Mouse (Mus musculus) forebrain, embryonic 14.5 days (tissue): Measurements from ENCODE around the gene Map4k3. TPM values are rescaled to one million over a fixed set of nuclear protein-coding genes. Genes with fewer than 3 reads are reported as not detected.

Experiments used
- ATAC-seq: fragments of 200-750 bp; cut with Nextera tagmentation; 2 replicates; pipeline ENCODE4 v1.8.0; 2017; ENCODE audit warnings: mild to moderate bottlenecking, moderate library complexity
- DNase-seq: peaks from one replicate; pipeline ENCODE4 v3.0.0-alpha.2; 2015; ENCODE audit warnings: low spot score
- H3K27ac ChIP-seq: fragments of 300-500 bp; sonication (generic); 2 replicates; pipeline ENCODE4 v1.5.1; 2014; ENCODE audit warnings: low read depth, mild to moderate bottlenecking, control low read depth, low read length, moderate library complexity
- H3K27me3 ChIP-seq: fragments of 300-500 bp; sonication (generic); replicated peaks from 2 replicates; pipeline ENCODE4 v1.6.1; 2014; ENCODE audit warnings: low read length, control low read depth, mixed read lengths; ENCODE audit not compliant: control insufficient read depth, insufficient read depth
- H3K36me3 ChIP-seq: fragments of 300-500 bp; sonication (generic); 2 replicates; pipeline ENCODE4 v1.6.1; 2014; ENCODE audit warnings: low read length, control low read depth; ENCODE audit not compliant: control insufficient read depth, insufficient read depth
- H3K4me1 ChIP-seq: fragments of 300-500 bp; sonication (generic); 2 replicates; pipeline ENCODE4 v1.6.1; 2014; ENCODE audit warnings: antibody characterized with exemption, low read length, control low read depth; ENCODE audit not compliant: control insufficient read depth, insufficient read depth
- H3K4me2 ChIP-seq: fragments of 300-500 bp; sonication (generic); 2 replicates; pipeline ENCODE4 v1.6.1; 2014; ENCODE audit warnings: mild to moderate bottlenecking, control low read depth, low read length
- H3K4me3 ChIP-seq: fragments of 300-500 bp; sonication (generic); 2 replicates; pipeline ENCODE4 v1.5.1; 2014; ENCODE audit warnings: low read depth, low read length, control low read depth
- H3K9ac ChIP-seq: fragments of 300-500 bp; sonication (generic); 2 replicates; pipeline ENCODE4 v1.6.1; 2014; ENCODE audit warnings: mild to moderate bottlenecking, low read length, control low read depth, moderate library complexity
- H3K9me3 ChIP-seq: fragments of 300-500 bp; sonication (generic); replicated peaks from 2 replicates; pipeline ENCODE4 v1.6.1; 2016; ENCODE audit warnings: low read length, control low read depth, mixed read lengths; ENCODE audit not compliant: control insufficient read depth
- WGBS: fragments of 180-500 bp; shearing (Covaris S2); extraction: QIAGEN DNeasy Blood & Tissue Kit; methylation state at CpG from one replicate; pipeline ENCODE4 v1.1.7; 2014; 5-methylcytosine and 5-hydroxymethylcytosine counted together
- polyA plus RNA-seq: library from polyadenylated mRNA; unstranded; fragments of >200 nt; fragmentation: Nextera tagmentation; extraction: Ambion mirVana; gene quantifications from 2 replicates; pipeline ENCODE4 v1.2.1, GENCODE M21; 2014

Map4k3 gene
- polyA plus RNA-seq, 1 experiment from 2014 or later = 30.7 TPM

DNA sequence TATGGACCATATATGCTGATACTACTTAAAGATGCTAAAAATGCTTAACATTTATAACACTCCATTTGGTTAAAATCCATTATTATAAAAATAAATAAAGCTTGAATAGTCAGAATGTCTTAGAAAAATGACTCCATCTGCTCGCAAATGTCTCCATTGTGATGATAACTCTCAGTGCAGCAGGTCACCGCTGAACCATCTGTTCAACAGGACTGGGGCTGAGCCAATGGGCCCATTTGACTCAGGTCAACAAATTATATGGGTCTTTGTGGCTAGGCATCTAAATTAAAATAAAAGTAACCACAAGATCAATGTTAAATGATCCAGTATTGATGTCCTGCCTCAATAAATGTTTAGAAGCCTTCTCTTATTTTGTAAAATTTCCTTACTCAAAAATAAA lies 68.1 kb downstream of the Map4k3 start:
- ATAC-seq = peak; percentile 73
- DNase-seq = peak; percentile 46
- H3K4me3 ChIP-seq = no peak overlapping the region
- 60% methylated on average over 2 of the region's 2 CpGs for WGBS
- H3K4me2 ChIP-seq = no peak overlapping the region
- H3K9me3 ChIP-seq = no peaks in the 10 kb centered on the region
- H3K36me3 ChIP-seq = peaks cover 8% of the 10 kb centered on the region
- peaks cover 2% of the 10 kb centered on the region; the same call in 1 of the 2 replicates for H3K4me1 ChIP-seq
- no peak overlapping the region for H3K27ac ChIP-seq
- H3K27me3 ChIP-seq = no peaks in the 10 kb centered on the region
- no peak overlapping the region for H3K9ac ChIP-seq

- no peak overlapping the region for H3K4me3 ChIP-seq
- no peak overlapping the region for H3K4me2 ChIP-seq
- no peaks in the 10 kb centered on the region for H3K9me3 ChIP-seq
- WGBS = 82% methylated on average over 5 of the region's 5 CpGs
- ATAC-seq (no peak), DNase-seq (no peak)
- H3K36me3 ChIP-seq = peaks cover 12% of the 10 kb centered on the region
- no peak overlapping the region for H3K9ac ChIP-seq
- peaks cover 2% of the 10 kb centered on the region; the same call in 1 of the 2 replicates for H3K4me1 ChIP-seq
- H3K27ac ChIP-seq = peak overlapping the region; percentile 49; the same call in 1 of the 2 replicates
- H3K27me3 ChIP-seq = no peaks in the 10 kb centered on the region
Measured at GRCm38 (mm10) chr17:80659821-80660220, 68.5 kb downstream of the Map4k3 start.

- Histone ChIP-seq H3K27ac (no peak overlapping the region), H3K4me3 (no peak overlapping the region), H3K9me3 (no peaks in the 10 kb centered on the region), H3K9ac (no peak overlapping the region), H3K36me3 (peaks cover 37% of the 10 kb centered on the region), H3K4me2 (no peak overlapping the region), H3K27me3 (no peaks in the 10 kb centered on the region), H3K4me1 (no peaks in the 10 kb centered on the region)
- 91% methylated on average over 3 of the region's 3 CpGs for WGBS
- DNase-seq = no peak
- ATAC-seq = no peak
Measured at GRCm38 (mm10) chr17:80654323-80654722, 74.0 kb downstream of the Map4k3 start.

GRCm38 (mm10) chr17:80652740-80653139 lies 75.5 kb downstream of the Map4k3 start:
- no peaks in the 10 kb centered on the region for H3K9me3 ChIP-seq
- H3K27me3 ChIP-seq = no peaks in the 10 kb centered on the region
- ATAC-seq (no peak), DNase-seq (no peak)
- peaks cover 47% of the 10 kb centered on the region for H3K36me3 ChIP-seq
- 85% methylated on average over 6 of the region's 6 CpGs for WGBS
- H3K4me2 ChIP-seq = no peak overlapping the region
- H3K27ac ChIP-seq = no peak overlapping the region
- H3K4me1 ChIP-seq = no peaks in the 10 kb centered on the region
- H3K9ac ChIP-seq = no peak overlapping the region
- H3K4me3 ChIP-seq = no peak overlapping the region

- Histone ChIP-seq H3K27ac (no peak overlapping the region), H3K36me3 (peaks cover 71% of the 10 kb centered on the region), H3K4me3 (no peak overlapping the region), H3K4me2 (no peak overlapping the region), H3K4me1 (no peaks in the 10 kb centered on the region), H3K9me3 (no peaks in the 10 kb centered on the region), H3K9ac (no peak overlapping the region), H3K27me3 (no peaks in the 10 kb centered on the region)
- DNase-seq (peak; percentile 36), ATAC-seq (peak; percentile 26; the same call in 1 of the 2 replicates)
- 48% methylated on average over 5 of the region's 5 CpGs for WGBS
Measured at GRCm38 (mm10) chr17:80646843-80647242, 81.4 kb downstream of the Map4k3 start.

GRCm38 (mm10) chr17:80646131-80646530 lies 82.2 kb downstream of the Map4k3 start:
- H3K9me3 ChIP-seq = no peaks in the 10 kb centered on the region
- no peaks in the 10 kb centered on the region for H3K4me1 ChIP-seq
- H3K27ac ChIP-seq = no peak overlapping the region
- H3K4me3 ChIP-seq = no peak overlapping the region
- H3K4me2 ChIP-seq = no peak overlapping the region
- no peak for DNase-seq
- peaks cover 71% of the 10 kb centered on the region for H3K36me3 ChIP-seq
- ATAC-seq = no peak
- 91% methylated on average over 6 of the region's 6 CpGs for WGBS
- no peak overlapping the region for H3K9ac ChIP-seq
- H3K27me3 ChIP-seq = no peaks in the 10 kb centered on the region

DNA sequence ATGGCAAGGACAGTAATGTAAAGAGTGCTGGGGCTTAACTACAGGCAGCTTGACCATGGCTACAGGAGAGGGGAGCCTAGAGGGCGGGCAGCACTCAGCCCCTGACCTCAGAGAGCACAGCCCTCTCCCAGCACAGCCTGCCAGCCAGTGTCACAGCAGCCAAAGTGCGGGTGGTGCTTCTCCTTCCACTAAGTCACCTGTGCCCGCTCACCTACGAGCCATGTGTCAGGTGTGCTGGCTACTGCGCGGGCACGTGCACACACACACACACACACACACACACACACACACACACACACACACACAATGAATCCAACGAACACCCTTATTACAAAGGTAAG lies 82.6 kb downstream of the Map4k3 start:
- no peak overlapping the region for H3K9ac ChIP-seq
- H3K4me1 ChIP-seq = no peaks in the 10 kb centered on the region
- H3K27ac ChIP-seq = no peak overlapping the region
- 93% methylated on average over 8 of the region's 8 CpGs for WGBS
- peaks cover 68% of the 10 kb centered on the region for H3K36me3 ChIP-seq
- H3K9me3 ChIP-seq = no peaks in the 10 kb centered on the region
- no peak overlapping the region for H3K4me2 ChIP-seq
- H3K27me3 ChIP-seq = no peaks in the 10 kb centered on the region
- H3K4me3 ChIP-seq = no peak overlapping the region
- DNase-seq (no peak), ATAC-seq (no peak)

DNA sequence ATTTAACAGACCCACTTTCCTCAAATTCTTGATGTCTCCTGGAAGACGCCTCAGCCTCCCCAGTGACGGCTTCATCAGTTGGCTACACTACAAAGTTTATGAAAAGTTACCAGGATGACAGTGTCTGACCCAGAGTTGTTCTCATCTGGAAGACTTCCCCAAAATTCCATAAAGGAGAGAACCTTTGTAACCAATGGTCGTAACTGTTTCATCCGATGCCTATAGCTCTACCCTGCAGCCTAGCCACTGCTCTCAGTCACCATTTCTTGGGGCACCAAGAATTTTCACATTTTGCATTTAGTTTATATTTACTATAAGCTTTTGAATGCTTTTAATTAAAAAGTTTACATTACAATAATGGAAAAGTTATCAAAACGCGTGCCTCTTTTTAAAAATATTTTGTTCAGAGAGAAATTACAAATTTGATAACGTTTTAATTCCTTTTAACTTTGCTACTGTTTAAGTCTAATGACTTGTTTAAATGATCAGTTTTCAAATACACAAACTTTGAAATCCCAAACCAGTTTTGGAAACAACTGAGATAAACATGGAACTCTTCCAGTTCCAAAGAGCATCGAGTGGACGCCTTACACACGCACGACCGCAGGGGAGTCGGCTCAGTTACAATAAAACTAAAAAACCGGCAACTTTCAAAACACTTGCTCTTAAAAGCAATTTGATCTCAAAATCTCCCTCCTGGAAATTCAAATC lies 83.1 kb downstream of the Map4k3 start:
- Histone ChIP-seq H3K36me3 (peaks cover 70% of the 10 kb centered on the region), H3K4me1 (no peaks in the 10 kb centered on the region), H3K9ac (no peak overlapping the region), H3K4me2 (no peak overlapping the region), H3K4me3 (no peak overlapping the region), H3K9me3 (no peaks in the 10 kb centered on the region), H3K27me3 (no peaks in the 10 kb centered on the region), H3K27ac (no peak overlapping the region)
- ATAC-seq = no peak
- DNase-seq = no peak
- WGBS = 93% methylated on average over 14 of the region's 14 CpGs

DNA sequence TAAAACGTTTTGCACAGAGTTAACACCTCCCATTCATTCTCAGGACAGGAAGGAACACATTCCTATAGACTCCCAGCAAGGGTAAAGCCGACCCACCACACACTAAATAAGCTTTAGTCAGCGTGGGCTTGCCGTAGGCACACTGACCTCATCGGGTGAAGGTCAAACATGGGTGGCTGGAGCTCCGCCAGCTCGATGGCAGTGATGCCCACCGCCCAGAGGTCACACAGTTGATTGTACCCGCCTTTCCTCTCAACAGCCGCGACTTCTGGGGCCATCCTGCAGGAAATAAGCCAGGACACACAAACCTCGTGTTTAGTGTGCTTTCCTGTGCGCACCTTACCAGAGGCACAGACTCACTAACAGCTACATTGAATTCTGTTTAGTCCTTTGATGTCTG lies 83.7 kb downstream of the Map4k3 start:
- Histone ChIP-seq H3K4me3 (no peak overlapping the region), H3K36me3 (peaks cover 72% of the 10 kb centered on the region), H3K27me3 (no peaks in the 10 kb centered on the region), H3K9me3 (no peaks in the 10 kb centered on the region), H3K27ac (no peak overlapping the region), H3K4me2 (no peak overlapping the region), H3K4me1 (no peaks in the 10 kb centered on the region), H3K9ac (no peak overlapping the region)
- ATAC-seq (no peak), DNase-seq (no peak)
- WGBS = 85% methylated on average over 13 of the region's 13 CpGs
